Mouse (Mus musculus): Measurements from ENCODE around the gene Trp53bp1.

The Trp53bp1 gene

DNA sequence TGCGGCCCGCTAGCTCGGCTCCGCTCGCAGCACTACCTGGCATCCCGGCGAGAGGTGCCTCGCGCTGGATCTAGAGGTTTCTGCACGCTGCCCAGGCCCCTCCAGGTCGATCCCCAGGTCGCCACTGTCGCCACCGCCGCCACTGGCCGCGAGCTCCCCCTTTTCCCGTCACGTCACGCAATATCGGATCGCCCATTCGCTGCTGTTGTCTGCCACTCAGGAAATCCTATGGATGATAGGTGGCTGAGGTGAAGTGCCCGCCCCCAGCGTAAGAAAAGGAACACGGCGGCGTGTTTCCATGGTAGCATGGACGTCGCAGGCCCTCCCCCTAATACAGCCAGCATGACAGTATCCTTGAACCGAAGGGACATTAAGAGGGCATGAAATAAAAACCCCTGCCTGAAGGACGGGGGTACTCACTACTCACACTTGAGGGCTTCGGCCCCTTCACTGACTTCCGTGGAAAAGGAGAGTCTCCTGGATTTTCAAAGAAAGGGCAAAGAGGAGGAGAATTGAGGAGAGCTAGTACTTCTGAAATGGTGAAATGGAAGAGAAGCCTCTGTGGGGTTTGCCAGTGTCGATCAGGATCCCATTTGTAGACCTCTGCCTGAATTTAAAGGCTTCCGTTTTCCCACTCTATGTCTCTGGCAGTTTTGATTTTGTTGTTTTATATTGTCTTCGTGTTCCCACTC is at the start of gene Trp53bp1:
Gene Trp53bp1 (minus strand): TSS at position 172 of the 692 bp plus-strand sequence.
- peak; percentile 96 for DNase-seq

DNA sequence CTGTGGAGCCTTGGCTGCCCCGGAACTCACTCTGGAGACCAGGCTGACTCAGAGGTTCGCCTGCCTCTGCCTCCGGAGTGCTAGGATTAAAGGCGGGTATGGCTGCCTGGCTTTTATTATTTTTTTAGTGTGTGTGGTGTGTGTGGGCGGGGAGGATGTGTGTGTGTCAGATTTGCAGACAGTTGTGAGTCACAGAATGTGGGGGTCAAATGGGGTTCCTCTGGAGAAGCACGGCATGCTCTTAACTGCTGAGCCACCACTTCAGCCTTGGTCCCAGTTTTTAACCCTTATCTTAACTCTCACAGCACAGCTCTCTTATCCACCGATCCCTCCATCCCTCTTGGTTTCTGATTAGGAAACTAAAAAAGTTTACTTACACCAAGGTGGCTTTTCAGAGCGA is 45.1 kb upstream of the Trp53bp1 start:
- DNase-seq, result no peak

DNA sequence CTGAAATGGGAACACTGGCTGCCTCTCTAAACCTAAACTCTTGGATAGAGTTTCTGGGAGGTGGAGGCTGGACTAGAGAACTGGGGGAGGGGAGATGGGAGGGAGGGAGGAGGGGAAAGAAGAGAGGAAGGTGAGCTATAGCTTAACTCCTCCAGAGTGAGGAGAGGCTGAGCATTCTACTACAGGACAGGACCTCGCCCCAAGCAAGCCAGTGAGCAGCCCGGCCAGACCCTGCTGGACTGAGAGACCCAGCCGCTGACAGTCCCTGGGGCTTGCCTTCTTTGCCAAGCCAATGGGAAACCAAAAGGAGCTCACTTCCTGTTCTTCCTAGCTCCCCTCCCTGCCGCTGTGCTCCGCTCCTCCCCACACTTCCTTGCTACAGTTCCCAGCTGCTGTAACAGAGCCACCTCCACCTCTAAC is 37.8 kb upstream of the Trp53bp1 start:
- DNase-seq, result no peak

DNA sequence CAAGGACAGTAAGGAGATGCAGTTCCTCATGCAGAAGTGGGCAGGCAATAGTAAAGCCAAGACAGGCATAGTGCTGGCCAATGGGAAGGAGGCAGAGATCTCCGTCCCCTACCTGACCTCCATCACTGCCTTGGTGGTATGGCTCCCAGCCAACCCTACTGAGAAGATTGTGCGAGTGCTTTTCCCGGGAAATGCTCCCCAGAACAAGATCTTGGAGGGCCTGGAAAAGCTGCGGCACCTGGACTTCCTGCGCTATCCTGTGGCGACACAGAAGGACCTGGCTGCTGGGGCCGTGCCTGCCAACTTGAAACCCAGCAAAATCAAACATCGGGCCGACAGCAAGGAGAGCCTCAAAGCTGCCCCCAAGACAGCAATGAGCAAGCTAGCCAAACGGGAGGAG is 28.8 kb upstream of the Trp53bp1 start:
- peak; percentile 42 to 48 for DNase-seq

DNA sequence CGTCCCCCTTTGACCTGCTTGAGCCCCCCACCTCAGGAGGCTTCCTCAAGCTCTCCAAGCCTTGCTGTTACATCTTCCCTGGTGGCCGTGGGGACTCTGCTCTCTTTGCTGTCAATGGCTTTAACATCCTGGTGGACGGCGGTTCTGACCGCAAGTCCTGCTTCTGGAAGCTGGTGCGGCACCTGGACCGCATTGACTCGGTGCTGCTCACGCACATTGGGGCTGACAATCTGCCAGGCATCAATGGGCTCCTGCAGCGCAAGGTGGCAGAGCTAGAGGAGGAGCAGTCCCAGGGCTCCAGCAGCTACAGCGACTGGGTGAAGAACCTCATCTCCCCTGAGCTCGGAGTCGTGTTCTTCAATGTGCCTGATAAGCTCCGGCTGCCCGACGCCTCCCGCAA is 28.3 kb upstream of the Trp53bp1 start:
- DNase-seq, result peak in 1 of 2 experiments; percentile 38

DNA sequence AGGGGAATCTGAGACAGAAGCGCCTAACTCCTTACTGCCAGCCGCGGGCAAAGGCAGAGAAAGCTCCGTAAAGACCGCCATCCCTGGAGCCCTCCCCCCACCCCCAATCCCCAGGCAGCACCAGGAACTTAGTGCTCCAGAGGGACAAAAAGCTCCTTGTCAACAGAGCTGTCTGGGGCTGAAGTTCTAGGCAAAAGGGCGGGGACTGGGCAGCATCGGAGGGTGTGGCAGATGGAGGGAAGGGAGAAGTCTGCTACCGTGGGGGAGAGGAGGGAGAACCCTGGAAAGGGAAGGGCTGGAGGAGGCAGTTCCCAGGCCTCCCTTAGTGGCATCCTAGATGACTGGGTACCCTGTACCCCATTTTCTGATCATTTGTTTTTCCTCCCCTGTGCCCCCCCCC is 26.9 kb upstream of the Trp53bp1 start:
- peak in 1 of 2 experiments; percentile 29 for DNase-seq

DNA sequence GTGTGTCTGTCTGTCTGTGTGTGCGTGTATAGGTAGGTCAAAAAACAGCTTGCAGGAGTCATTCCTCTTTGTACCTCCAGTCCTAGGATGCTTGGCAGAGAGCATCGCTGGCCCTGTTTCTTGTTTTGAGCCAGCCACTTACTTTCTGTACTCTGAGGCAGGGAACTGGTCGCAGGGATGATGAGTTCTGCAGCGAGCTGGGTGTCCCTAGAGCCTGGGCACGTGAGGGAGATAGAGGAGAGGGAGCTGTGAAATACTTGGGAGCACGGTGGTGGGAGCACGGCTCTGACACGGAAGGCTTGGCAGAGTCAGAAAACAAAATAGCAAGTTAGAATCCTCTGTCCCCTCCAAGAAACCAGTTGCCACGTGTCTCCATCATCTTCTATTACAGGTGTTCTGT is 26.5 kb upstream of the Trp53bp1 start:
- DNase-seq, result peak; percentile 24 to 29

DNA sequence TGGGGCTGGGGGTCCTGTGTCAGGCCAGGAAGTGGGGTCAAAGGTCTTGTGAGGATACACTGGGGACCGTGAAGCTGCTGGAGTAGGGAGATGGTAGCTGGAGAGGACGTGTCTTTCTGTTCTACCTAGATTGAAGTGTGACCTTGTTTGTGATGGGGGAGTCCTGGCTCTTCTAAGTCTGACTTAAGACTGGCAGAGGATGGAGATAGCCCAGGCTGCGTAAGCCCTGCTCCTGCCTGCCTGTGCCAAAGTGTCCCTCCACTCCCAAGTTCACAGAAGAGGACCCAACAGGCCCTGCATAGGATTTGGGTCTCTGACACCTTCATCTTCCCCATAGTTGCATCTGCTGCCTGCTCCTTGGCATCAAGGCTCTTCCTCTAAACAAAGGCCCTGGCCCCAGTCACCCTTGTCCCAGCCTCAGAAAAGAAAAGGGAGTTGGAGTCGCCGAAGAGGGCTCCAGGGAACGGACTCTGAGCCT is 25.6 kb upstream of the Trp53bp1 start:
- DNase-seq, result peak; percentile 38 to 43

DNA sequence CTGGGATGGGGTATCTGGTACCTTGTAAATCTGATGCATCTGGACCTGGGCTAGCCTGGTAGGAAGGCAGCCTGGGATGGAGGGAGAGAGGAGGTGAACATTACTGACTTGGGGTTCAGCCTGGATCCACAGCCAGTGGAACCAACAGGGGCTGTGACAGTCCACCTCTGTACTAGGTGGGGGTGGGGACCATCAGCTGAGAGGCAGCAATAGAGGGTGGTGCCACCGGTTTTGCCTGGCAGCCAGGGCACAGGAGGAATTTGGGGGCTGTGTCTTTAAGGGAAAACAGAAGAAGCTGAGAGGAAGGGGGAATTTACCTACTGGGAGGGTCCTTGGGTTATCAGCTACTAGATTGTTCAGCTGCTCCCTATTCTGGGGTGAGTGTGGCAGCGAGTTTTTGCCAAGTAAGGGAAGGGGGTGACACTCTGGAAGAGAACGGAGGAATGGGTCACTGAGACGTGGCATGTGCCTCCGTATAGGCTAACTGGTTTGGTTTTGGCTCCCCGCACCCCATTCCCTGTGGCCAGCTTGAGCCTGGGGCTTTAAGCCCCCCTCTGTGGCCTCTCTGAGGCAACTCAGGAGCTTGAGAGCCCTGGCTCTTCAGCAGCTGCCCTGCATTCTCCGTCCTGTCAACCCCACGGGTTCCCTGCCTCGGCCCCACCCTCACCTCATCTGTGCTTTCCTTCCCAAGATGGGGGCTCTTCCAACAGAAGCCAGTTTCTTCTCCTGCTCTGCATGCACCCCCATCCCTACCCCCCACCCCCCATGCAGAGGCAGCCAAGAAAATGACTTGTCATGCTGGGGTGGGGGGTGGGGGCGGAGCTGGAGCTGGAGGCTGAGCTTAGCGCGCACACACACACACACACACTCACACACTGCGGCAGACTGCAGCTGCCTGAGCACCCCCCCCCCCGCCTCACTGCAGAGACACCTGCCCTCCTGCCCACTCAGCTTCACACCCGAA is 24.7 kb upstream of the Trp53bp1 start:
- DNase-seq, result peak; percentile 68 to 70

DNA sequence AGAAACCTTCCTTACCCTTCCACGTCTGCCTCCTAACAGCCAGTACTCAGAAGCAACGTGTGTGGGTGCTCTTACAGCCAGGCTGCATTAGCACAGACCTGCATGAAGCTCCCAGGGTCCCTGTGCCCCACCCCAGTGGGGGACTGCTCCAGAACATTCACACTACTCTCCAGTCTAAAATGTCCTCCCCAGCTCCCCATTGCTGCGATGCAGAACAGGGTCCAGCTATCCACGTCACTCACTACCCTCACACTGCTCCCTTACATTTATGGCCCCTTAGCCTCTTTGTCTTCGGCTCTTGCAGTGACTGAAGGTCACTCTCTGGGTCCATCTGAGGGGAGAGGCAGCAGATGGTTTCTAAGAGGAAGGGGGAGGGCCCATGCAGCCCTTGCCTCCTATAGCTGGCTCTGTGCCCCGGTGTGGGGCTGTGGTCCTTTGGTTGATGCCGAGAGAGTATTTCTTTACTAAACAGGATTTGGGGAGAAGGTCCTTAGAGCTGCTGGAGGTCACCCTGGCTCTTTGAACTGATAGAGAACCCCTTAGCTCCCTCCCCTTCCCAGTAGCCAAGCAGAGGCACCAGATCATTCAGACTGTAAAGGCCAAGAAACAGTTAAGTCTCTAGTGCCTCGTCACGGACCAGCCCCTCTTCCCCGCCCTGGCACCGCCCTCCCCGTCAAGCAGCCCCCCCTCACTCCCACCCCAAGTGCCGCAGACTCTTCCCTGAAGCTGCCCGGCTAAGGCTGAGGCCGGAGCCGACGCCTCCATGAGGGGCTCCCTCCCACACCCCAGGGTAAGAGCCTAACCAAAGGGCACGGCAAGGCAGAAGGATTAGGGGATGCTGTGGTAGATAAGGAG is 23.8 kb upstream of the Trp53bp1 start:
- peak; percentile 85 to 89 for DNase-seq

DNA sequence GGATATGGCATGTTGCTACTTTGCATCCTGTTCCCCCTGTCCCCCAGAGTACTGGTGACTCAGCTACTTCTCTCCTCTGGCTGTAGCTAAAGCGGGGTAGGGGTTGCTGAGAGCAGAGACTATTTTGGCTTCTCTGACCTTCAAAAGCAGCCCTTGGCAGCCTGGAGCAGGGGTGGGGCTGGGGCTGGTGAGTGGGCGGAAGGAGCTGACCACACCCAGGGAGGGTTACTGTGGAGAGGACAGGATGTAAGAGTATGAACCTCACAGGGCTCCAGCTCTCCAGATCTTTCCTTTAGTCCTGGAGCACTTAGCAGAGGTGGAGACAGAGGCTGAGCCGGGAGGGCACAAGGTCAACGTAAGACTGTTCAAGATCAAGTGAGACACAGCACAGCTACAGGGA is 23.0 kb upstream of the Trp53bp1 start:
- peak; percentile 63 for DNase-seq

DNA sequence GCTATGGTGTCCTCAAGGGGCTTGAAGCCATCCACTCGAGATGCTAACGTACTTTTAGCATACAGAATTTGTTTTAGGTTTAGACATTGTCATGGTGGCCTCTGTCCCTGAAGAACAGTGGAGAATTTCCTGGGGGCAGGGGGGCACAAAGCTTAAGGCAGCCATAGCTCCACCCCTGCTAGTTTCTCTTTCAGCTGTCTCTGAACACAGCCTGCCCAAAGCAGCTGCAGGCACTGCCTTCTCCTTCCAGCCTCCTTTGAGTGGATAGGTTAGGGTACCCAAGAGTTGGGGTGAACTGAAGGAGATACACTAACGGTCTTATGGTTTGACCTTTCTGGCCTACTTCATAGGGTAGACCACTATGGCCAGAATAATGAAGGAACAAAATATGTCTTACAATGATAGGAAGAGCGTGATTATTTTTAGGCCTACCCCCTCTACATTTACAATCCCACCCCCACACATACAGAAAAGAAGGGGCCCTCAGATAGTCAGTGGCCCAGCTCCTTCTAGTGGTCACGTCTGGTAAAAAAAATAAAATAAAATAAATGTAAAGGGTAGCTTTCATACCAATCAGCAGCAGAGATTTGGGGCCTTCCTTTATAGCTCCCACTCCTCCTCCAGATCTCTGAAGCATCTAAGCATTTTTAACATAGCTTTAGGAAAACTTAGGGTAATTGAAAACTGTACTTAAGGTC is 21.3 kb upstream of the Trp53bp1 start:
- DNase-seq, result no peak

DNA sequence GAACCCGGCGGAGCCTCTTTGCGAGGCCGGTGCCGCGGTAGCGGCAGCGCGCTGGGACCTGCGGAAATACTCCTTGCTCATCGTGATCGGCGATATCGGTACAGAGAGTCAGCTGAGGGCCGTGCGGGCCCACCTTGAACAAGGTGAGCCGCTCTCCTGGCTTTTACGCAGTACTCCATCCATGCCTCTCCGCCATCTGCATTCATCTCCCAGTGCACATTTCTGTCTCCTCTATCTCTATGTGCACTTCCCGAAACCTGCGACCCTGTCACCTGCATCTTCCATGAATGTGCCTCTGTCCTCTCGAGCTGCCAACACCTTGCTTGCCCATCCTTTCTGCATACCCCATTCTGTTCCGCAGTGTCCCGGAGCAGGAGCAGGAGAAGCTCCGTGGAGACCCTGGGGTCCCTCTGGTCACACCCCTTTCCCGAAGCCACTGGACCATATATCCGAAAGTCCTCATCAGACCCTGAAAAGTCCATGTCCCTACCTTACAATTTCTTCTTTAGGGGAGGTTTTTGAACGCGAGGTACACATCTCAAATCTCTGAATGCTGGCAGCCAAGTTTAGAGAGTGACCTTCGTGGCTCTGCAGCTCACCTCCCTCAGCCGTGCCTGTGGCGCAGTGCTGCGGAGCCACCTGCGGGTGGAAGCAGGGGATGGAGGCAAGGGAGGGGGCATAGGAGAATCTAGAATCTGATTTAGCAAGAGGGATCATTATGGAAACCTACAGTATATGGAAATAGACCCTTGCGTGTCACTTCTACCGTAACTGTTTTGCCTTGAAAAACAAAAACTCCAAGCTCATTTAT is 18.7 kb upstream of the Trp53bp1 start:
- peak; percentile 30 to 32 for DNase-seq

DNA sequence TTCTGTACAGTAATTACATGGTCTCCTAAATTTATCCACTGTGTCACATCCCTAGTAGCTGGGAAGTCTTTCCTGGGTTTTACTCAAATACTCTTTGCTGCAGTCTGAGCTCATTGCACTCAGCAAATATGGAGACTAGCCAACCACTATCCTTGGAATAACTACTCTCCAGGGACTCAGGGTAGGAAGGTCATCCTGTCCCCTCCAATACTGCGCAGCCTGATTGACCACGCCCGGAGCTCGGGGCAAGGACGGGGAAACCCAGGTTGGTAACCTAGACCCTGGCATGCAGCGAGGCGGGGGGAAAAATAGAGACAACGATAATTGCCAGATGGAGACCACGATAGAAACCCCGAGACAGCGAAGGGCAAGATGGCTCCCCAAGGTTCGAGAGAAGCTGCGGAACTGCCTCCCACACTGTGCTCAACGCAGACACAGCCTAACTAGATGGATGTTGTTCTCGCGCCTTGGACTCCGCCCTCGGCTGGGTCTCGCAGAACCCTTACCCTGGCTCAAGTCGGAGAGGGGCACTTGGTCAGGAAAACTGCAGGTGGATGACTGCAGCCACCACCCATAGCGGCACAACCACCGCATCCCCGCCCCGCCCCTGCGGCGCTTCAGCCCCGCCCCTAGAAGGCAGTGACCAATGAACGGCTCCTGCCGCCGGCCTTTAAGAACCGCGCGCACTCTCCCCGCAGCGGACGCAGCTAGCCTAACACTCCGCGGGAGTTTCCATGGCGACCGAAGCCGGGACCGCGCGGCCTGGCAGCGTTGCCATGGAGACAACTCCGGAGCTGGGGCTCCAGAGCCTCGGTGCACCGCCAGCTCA is 17.9 kb upstream of the Trp53bp1 start, which contains the start of gene Map1a:
Gene Map1a (plus strand): TSS at position 700 of the 829 bp plus-strand sequence.
- peak; percentile 98 to 99 for DNase-seq

DNA sequence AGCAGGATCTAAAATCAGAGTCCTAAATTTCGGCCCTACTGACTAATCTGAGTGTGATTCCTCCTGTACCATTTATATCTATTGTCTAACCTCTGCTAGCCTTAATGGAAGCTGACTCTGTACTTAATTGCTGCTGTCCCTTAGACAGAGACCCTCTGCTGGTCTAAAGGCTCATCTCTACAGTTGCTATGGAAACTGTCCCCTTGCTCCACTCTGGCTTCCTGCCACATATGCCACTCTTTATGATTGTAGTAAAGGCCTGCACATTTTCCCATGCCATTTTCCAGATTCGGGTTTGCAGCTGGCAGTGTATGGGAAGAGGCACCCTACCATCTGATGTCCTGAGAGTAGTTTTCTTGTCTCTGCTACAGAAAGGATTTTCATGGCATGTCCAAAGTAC is 16.6 kb upstream of the Trp53bp1 start:
- peak; percentile 25 to 44 for DNase-seq

DNA sequence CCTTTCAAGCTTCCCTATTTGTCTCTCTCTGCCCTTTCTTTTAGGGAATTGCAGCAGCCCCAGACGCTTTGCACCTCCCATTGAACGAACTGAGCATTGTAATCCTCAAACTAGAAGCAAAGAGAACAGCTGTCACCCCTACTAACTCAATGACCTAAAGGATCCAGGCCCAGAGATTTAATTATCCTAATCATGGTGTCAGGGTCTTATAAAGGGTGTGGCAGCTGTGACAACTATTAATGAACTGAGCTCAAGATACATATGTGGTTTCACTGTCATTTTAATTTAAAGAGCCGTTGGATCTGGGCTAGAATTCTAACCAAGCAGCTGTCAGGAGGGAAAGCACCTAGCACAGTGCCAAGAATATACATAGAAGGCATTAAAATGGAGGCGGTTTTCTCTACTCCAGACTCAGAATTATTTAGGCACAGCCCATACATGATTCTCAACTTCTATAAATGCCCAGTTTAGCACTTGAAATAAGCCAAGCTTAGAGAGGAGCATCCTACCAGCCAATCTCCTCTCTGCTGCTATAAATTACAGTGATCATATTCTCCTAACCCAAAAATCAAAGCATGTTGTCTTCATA is 815 bp upstream of the Trp53bp1 start:
- no peak for DNase-seq

DNA sequence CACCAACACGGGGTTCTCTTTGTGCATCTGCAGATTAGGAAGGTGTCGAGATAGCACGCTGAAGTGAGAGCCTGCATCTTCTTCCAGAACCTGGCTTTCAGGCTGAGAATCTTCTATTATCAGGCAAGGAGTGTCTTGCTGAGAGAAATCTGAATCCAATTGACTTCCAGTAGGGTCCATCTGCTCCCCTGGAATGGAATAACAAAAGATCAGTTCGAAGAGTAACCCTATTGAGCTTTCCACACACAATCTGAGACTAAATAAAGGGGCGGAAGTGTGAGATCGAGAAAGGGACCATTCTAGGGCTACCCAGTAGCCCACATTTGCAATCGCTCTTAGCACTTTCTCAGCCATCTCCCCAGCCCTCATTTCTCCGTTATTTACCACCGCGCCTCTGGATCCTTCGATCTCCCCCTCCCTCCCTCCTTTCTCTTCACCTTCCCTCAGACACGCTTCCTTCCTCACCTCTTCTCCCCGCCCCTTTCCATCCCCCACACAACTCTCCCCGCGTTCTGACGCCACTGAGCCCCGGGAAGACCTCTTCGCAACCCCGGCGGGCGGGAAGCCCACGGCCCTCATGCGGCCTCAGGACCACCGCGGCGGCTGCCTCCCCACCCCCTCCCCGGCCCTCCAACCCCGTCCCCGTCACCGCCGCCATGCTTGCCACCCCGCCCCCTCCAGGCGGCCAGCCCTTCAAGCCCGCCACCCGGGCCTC is 529 bp downstream of the Trp53bp1 start:
- DNase-seq, result peak in 1 of 2 experiments; percentile 34

DNA sequence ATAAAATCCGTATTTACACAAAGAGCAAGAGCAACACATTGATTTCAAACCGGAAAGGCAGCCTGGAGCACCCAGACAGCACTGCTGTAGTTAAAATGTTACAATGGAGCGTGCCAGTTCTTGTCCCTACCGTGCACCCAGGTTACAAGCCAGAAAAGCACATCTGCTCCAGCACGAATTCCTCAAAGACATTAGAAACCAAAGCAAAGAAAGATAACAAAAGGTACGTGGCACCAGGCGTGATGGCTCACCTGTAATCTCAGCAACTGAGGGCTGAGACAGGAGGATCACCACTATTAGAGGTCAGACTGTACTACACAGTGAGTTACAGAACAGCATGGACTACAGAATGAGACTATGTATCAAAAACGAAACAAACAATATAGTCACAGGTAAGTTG is 2.8 kb downstream of the Trp53bp1 start:
- DNase-seq, result no peak

DNA sequence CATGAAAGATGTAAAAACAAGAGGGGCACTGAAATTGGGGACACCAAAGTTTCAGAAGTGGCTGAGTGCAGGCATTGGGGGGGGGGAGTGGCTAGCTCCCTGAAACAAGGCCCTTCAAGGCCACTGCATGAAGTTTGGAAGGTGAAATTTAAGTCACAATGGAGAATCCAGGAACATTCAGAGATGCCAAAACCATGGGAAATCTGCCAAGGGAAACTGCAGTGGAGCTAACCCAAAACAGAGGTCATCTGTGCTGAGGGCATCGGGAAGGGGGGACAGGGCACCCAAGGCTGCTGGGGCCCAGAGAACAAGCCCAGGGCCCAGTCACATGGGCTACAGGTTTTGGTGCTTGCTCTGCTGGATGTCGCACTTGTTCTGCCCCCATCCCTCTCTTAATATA is 21.4 kb downstream of the Trp53bp1 start:
- no peak for DNase-seq
